Mouse (Mus musculus) right cerebral cortex, adult 18-20 months (tissue): ENCODE data around the gene Slc6a16.
"Not testable (repeated sequence)": the region's sequence is repeated elsewhere in the genome, so short reads cannot be mapped to it uniquely, and the experiment has no call there.

Experiments
- DNase-seq: peaks from one replicate; pipeline ENCODE4 v3.0.0; 2022; ENCODE audit warnings: mixed read lengths

Slc6a16 gene

DNA sequence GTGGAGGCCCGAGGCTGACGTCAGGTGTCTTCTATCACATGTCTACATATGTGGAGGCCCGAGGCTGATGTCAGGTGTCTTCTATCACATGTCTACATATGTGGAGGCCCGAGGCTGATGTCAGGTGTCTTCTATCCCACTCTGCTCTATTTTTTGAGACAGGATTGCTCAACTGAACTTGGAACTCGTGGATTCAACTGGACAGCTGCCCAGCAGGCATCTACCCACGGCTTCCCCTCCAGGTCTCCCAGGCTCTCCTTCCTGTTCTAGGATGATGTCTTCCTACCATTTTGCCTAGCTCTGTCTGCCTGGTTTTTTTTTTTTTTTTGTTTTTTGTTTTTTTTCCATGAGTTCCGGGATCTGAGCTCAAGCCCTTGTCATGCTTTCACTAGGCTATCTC lies 14.9 kb downstream of the Slc6a16 start:
- not testable (repeated sequence) for DNase-seq

DNA sequence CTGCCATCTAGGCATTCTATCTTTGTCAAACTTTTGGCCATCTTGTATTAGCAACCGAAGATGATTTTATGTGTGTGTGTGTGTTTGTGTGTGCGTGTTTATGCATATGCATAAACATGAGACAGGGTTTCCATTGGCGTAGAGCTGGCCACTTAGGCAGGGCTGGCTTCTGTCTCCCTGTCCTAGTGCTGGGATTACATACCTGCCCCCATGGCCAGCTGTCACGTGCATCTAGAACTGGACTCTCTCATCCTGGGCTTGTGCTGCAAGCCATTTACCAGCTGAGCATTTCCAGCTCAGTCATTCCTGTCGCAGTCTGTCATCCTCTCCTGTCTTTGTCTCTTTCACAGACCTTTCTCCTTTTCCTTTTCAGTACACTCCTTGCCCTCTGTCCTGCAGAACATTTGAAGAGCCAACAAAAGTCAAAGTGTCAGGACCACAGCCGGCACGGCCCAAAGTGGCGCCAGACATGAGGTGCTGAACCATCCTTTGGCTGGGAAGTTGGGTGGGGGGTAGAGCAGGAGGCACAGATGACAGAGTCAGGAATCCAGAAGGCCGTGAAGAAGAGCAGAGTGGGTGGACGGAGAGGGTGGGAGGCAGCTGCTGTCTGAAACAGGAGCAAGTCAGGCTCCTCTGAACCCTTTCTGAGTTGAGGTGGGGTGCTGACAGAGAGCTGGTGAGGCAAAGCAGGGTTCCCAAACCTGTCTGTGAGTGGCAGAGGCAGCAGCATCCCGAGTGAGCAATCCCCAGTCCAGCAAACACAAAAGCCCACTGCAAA lies 16.4 kb downstream of the Slc6a16 start:
- peak; percentile 73 for DNase-seq

GRCm38 (mm10) chr7:45259281-45259680 lies 18.4 kb downstream of the Slc6a16 start:
- DNase-seq = no peak

DNA sequence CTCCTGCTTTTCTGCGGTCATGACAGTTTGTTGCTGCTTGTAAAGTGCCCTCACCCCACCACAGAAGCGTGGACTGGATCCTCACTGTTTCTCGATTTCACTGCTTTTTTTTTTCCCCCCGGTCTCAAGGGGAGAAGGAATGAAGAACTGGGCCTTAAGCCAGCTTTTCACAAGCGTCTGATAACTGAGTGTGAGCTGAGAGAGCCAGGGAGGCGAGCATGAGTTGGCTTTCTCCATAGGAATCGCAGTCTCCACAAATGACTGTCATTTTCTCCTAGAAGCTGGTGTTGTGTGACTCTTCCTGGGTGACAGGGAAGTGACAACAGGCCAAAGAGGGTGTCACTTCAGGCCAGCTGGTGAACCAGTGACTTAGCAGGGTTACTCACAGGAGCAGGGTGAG lies 21.4 kb downstream of the Slc6a16 start:
- DNase-seq = no peak

GRCm38 (mm10) chr7:45263006-45263607 lies 22.2 kb downstream of the Slc6a16 start:
- DNase-seq = no peak

GRCm38 (mm10) chr7:45264348-45264747 lies 23.5 kb downstream of the Slc6a16 start:
- DNase-seq = no peak

- no peak for DNase-seq
Measured at GRCm38 (mm10) chr7:45265518-45265917, 24.6 kb downstream of the Slc6a16 start.

DNA sequence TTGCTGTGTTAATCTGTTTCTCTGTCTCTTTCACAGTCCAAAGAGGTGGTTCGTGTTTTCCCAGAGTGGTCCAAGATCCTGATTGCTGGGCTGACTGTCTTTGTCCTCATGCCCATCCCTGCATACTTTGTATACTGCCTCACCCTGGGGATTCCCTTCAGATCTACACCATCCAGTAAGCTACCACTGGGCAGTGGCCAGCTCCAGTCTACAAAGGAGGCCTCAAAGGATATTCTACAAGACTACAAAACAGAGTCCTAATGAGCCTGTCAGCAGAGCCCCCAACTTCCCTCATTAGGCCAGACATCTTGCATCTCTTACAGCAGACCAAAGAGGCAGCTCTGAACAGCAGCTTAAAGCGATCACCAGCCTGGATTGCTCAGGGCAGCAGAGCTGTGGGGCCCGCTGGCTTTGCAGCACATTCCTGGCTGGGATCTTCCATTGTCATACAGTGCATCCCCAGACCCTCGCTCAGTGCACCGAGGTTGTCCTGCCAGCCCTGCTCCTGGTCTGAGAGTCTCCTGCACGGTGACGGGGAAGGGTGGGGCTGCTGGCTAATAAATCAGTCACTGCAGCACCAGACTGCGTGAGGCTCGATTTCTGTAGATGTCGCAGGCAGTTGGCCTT lies 32.0 kb downstream of the Slc6a16 start:
- DNase-seq = no peak

- DNase-seq = no peak
Measured at GRCm38 (mm10) chr7:45273672-45274071, 32.8 kb downstream of the Slc6a16 start.

DNA sequence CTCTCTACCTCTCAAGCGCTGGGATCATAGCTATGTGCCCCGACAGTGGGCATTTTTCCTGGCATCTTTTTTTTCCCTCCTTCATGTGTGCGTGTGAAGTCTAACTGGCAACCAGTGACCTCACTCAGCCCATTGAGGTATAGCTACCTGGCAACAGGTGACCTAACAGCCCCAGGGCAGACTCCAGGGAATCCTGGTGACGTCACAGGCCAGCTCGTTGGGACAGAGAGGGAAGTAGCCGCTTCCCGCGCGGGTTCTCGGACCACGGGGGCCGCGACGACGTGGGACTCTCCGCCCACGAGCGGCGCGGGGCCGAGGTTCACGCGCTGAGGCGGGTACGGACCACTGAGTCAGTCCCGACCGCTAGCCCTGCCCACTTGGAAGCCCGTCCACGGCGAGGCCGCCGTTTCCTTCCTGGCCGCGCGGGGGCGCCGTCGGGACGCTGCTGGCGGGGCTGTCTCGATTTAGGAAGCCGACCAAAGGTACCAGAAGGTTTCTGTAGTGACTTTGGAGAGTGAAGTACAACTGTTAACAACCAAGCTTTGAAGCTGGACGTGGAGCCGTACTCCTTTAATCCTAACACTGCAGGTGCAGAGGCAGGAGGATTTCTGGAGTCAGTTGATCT lies 36.4 kb downstream of the Slc6a16 start, which contains the start of gene Slc6a21:
TSS of gene Slc6a21 (plus strand) at position 378 of the 625 bp plus-strand sequence.
- DNase-seq = peak; percentile 70

- DNase-seq = no peak
Measured at GRCm38 (mm10) chr7:45286486-45286885, 45.6 kb downstream of the Slc6a16 start.

DNA sequence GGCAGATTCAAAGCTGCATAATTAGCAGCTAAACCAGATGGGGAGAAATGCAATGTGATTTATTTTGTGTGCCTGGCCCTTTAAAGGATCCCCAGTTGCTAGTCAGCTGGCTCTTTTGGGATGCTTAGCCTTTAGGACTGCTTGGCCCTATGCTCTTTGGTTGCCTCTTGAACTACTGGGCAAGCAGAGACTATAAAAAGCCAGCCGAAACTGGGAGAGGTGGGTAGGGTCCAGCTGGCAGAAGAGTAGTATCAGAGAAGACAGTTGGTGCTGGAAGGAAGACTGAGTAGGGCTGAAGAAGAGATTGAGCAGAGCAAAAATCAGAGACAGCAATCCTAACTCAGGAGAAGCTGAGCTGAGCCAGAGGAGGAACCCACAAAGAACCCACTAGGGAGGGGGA lies 55.7 kb downstream of the Slc6a16 start:
- no peak for DNase-seq

DNA sequence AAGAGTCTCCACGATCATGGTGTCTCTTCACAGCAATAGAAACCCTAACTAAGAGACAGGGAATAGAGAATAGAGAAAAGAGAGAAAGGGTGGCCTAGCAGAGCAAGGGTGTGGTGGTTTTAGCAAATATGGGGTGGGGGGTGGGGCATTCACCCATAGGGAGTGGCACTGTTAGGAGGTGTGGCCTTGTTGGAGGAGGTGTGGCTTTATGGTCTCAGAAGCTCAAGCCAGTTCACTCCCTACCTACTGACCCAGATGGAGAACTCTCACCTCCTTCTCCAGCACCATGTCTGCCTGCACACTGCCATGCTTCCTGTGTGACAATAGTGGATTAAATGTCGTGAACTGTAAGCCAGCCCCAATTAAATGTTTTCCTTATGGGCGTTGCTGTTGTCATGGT lies 56.7 kb downstream of the Slc6a16 start:
- no peak for DNase-seq

GRCm38 (mm10) chr7:45299752-45300151 lies 58.9 kb downstream of the Slc6a16 start:
- peak; percentile 73 for DNase-seq

DNA sequence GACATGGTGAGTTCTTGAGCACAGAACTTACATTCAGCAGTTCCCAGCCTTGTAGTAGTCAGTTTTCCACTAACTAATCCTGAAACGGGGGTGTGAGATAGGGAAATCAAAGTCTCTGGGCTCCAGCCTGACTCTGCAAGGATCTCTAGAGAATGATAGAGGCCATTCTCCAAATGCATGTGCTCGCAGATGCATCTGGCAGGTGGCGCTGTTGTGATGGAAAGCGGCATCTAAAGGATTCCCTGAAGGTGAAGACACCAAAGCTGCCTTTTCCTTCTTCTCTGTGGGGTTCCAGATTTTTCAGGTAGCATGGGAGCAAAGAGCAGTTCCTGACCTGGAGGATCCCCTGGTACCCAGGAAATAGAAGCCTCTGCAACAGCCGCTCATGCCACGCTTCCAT lies 59.4 kb downstream of the Slc6a16 start:
- DNase-seq = peak; percentile 79

DNA sequence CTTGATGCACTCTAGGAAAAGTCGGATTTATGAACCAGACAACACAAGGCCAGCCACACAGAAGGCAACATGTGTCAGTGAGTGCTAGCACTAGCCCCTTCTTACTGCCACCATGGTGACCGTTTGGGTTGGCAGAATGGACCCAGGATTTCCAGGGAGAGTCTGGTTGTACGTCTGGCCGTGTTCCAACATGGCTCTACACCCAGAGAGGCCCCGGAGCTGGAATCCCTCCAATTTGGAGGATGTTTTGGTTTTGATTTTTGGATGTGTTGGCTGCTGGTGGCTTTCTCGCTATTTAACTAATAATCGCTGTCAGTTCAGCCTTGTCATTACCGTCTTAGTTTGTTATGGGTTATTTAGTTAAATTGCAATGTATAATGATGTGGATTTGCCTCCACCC lies 61.7 kb downstream of the Slc6a16 start:
- DNase-seq = no peak

- DNase-seq = no peak
Measured at GRCm38 (mm10) chr7:45304869-45305268, 64.0 kb downstream of the Slc6a16 start.

DNA sequence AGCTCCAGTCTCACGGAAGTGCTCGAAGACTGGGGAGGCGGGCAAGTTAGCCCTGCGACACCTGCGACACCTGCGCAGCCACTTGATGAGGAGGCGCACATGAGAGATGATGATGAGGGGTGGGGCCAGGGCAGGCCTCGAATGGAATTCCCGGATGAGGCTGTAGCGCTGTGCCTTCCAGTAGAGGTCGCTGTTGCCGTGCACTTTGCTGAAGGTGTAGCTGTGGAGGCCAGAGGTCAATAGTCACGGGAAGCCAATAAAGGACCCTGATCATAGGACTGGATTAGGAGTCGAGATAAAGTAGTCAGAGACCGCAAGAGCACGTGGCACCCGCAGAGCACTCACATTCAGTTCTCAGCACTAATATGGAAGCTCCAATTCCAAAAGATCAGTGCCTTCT lies 64.4 kb downstream of the Slc6a16 start:
- DNase-seq = peak; percentile 66

DNA sequence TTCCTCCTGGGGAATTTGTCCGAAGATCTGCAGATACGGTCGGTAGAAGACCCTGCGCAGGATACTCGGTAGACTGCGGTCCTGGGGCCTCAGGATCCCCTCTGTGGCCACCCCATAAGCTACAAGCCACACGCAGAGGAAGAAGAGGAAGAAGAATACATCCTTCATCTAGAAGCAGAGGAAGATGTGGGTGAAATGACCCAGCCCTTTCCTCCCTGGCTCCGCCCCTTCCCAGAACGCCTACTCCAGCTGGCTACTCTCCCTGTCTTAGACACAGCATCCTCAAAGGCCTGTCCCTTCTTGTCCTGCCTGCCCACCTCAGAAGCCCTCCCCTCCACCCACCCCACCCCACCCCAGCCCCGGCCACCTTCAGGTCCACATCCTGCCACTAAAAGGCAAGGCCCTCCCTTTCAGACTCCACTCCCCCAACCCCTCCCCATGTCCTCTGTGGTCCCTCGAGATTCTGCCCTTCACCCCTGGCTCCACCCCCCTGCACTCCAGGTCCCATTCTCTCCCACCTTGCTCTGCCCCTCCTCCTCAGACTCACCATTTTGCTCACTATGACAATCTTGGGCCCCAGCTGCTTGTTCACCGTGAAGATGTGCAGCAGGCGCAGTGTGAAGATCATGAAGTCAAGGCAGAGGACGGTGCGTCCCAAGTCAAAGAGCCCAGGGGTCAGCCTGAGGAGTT lies 67.8 kb downstream of the Slc6a16 start:
- DNase-seq = no peak

DNA sequence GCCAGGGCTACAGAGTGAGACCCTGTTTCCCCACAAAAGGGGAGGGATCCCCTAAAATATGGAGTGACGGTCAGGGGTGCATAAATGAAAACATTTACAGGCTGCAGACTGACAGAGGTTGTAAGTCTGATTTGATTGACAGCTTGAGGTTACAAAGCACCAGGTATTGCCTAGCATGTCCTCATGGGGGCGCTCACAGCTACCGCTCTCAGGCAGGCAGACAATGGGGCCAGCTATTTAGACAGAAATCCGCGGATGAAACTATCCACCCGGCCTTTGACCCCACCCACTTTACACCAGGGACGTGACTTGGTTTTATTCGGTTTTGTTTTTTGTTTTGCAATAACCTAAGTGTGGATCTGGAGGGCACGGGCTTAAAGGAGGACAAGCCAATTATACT lies 68.6 kb downstream of the Slc6a16 start:
- DNase-seq = peak; percentile 38

GRCm38 (mm10) chr7:45312023-45312422 lies 71.1 kb downstream of the Slc6a16 start:
- DNase-seq = no peak

DNA sequence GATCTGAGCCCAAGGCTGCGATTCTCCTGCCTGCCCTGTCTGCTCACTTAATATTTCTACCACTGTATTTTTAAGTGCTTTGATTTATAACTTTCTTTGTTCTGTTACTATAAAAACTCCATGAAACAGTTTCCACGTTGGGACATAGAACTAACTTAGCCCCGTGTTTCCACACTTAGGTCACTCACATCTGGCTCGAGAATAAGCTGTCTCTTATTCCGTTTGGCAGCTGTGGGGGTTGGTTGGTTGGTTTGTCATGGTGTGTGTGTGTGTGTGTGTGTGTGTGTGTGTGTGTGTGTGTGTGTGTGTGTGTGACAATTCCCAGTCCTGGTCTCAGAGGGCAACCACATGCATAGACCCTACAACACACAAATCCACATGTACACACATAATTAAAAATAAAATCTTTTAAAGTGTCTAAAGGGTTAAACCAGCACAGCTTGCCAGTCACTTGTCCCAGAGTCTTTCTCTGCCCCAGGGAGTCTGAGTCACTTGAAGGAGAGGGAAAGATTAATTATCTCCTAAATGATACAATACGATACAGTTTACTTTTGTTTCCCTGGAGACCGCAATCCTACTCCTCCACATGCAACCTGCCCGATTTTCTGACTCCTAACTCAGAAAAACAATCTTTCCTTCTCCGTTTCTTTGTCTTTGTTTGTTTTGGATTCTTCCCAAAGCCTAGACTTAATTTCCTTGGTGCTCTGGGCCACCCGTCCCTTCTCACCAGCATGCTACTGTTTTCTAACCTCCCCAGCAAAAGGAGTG lies 72.0 kb downstream of the Slc6a16 start:
- no peak for DNase-seq
